Mouse (Mus musculus): Measurements from ENCODE around the gene Rcl1. TPM values are rescaled to one million over a fixed set of nuclear protein-coding genes. Genes with fewer than 3 reads are reported as not detected.

The Rcl1 gene
- polyA plus RNA-seq, 1 experiment from 2014 or later = 5.0 TPM

Other genes with a start within 250 kb of the Rcl1 start
- gene Plpp6, start 137.4 kb upstream of the Rcl1 start, polyA plus RNA-seq (2018) = 8.4 to 10.5 TPM (median 8.5 TPM) in 3 replicates
- 0.27 to 0.75 TPM in 2 of 3 replicates, not detected in the other for gene 4430402I18Rik, start 133.6 kb upstream of the Rcl1 start, polyA plus RNA-seq (2018)
- 15.5 to 19.2 TPM (median 18.1 TPM) in 3 replicates for gene Cdc37l1, start 111.0 kb upstream of the Rcl1 start, polyA plus RNA-seq (2018)
- gene Ak3, start 53.4 kb upstream of the Rcl1 start, polyA plus RNA-seq (2018) = 36.0 to 43.1 TPM (median 41.6 TPM) in 3 replicates
- 15.0 to 26.6 TPM (median 24.0 TPM) in 3 replicates for gene Jak2, start 150.5 kb downstream of the Rcl1 start, polyA plus RNA-seq (2018)
- gene Insl6, start 224.0 kb downstream of the Rcl1 start, polyA plus RNA-seq (2018) = 10.1 to 21.0 TPM (median 14.9 TPM) in 3 replicates
- gene Rln1, start 233.3 kb downstream of the Rcl1 start, polyA plus RNA-seq (2018) = not detected in 3 replicates